Mouse (Mus musculus) thymus, postnatal 25 days (tissue): ENCODE measurements around the gene E130114P18Rik.

Source experiments
- DNase-seq: peaks from one replicate; pipeline ENCODE4 v3.0.0; 2022

Gene E130114P18Rik

DNA sequence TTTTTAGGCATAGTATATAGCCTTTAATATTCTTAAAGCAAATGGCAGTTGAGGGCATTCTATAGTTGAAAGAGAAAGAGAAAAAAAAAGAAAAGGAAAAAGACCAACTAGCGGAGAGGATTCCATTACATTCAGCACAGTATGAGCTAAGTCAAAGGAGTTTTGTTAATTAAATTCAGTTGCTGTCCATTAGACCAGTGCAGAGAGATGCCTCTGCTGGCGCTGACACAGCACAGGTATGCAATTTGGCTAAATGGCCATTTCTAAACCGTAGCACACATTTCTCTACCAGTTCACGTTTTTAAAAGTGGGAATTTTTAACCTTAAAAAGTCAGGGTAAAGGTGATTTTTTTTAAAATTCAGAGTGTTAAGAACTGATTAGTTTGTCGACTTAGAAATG, 26.8 kb upstream of the E130114P18Rik start:
- no peak for DNase-seq

DNA sequence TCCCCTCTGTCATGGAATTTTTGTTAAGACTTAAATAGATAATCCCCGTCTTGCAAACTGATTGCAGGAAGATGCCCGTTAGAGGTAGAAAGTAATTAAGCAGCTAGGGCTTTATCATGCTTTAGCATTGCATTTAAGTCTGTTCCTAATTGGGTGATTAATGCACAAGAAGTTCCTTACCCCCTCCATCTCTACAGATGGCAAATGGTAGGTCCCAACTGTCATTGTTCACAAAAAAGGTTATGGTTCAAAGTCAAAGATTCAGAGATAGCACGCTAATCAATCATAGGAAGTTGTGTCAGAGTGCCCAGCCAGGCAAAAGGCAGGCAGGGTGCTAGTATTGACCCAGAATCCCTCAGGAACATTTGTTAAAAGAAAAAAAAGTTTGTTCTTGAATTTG, 25.9 kb upstream of the E130114P18Rik start:
- no peak for DNase-seq

DNA sequence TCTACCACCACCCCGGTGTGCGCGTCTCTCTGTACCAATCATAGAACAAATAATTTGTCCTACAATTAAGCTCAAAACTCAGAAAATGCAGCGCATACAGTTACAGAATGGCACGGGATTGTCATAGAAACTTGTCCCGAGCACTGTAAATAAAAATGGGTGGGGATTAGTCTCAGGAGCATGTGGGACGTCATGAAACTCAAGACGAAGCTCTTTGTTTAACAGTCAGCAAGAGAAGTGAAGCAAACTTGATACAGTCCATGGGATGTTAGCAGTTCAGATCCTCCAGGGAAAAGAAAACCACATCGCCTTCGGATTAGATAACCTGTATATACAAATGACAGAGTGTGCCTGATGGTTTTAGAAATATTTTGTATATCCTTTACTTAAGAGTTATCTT, 18.6 kb upstream of the E130114P18Rik start:
- DNase-seq = no peak

DNA sequence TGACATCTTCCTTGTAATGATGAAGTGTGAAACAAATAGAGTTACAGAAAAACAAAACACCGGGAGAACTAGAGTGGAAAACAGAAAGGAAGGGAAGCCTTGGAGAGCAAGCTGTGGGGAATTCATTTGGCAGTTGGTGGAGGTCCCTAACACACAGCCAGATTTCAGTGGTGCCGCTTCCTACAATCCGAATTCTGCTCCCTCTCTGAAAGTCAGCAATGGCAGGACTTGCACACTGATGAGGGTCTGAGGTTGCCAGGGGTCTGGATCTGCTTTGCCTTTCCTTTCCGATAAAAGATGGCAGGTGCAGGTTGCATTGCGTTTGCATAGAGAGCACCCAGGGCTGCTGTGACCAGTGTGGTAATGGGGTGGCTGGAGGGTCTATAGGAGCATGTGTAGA, 18.1 kb upstream of the E130114P18Rik start:
- no peak for DNase-seq

DNA sequence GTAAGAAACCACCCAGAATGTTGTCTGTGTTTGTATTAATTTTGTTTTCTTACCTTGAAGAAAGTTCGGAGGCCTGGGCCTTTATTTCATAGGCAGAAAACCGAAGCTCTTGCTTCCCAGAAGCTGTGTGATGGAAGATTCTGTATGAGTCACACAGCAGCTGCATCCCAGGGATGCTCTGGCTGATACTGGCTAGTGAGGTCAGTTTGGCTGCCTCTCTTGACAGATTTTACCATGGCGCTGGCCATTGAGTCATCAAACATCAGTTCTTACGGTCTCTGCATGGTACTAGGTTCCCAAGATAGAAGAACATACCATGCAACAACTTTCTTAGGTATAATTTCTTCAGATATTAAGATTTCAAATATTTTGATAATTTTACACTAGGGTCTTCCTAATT, 17.0 kb upstream of the E130114P18Rik start:
- no peak for DNase-seq

DNA sequence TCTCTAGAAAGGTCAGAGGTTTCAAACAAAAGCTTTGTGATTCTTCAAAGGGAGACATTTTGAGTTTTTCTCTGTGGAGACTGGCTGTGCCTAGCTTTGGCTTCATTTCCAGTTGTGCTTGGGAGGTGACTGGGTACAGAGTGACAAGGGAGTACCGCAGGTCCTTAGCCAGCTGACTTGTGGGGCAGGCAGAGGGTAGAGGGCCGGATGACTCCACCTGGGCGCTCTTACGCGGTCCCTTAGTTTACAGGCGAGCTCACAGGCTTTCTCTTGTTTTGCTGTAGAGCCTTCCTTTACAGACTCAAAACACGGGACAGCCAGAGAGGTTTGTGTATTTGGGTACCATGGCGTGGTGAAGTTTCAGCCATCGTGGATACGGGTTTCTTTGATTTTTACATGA, 16.1 kb upstream of the E130114P18Rik start:
- DNase-seq = no peak

DNA sequence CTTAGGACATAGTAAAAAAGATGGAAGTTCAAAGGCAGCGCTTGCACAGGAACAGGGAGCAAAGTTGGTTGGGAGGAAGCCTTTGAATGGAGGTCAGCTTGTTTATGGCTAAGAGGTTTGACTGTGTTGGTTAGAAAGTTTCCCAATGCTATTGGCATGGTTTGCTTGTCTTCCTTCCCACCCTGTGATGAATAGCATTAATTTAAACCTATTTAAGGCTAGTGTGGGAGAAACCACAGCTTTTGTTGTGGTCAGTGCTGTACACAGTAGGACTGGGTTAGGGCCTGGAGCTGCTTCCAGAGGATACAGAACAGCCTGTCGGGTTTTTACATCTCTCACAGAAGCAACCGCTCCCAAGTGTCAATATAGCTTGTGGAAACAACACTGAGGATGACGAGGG, 10.7 kb upstream of the E130114P18Rik start:
- no peak for DNase-seq

DNA sequence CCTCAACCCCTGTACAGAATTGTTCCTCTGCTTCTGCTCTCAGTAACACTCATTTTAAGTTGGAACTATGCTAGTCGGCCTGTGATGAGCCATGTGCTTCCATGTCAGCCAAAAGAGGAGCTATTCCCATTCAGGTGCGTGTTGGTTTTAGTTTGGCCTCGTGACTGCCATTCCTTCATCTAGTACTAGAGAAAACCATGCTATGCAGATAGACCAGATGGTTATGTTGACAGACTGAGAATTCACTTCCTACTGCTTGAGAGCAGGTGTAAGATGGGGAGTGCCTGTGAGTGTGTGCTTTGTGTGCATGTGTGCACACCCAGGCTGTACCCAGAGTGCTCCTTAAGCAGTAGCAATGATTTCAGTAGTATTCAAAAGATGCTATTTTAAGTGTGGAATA, 9.6 kb upstream of the E130114P18Rik start:
- no peak for DNase-seq

DNA sequence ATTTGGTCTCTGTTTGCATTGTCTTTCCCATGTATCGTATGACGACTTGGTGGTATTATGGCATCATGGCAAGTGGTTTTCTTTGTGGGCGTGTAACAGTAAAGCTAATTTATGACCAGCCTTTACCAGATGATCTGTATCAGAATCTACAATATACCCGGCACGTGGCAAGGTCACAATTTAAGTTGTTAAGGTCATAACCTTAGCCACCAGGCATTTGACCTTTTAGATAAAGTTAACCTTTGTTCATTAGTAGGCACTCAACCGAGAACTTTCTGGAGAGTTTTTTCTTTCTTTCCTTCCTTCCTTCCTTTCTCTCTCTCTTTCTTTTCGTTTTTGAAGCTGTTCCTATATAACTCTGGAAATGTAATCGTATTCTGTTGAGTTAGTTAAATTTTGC, 8.7 kb upstream of the E130114P18Rik start:
- no peak for DNase-seq

DNA sequence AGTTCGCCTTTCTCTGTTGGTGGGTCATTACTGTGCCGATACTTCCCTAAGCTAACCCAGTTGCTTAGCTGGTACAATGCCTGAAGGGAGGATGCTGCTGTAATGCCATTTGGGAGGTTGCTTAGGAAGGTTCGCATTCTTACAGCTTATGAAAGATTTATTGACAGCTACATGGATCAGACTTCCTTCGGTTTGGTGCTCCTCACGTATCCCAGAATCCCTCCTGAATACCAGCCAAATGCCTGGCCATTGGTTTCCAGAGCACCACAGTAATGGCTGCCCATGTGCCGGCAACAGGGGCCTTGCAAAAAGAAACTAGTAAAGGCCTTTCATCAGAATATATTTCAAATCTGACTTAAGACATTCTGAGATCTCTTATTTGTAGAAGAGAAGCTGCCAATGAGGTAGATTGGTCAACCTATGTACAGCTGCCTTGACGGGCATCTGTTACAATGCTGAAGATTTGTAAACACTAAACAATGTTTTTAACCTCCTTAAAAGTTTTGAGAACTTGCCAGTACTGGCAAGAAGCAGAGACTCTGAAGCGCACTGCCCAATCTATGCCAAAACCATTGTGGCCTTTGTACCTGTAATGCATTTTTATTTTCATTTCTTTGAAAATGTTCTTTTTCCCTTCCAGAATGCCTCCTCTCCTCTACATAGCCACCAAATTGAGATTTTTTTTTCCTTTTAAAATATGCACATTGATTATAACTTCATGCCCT, 7.8 kb upstream of the E130114P18Rik start:
- no peak for DNase-seq

DNA sequence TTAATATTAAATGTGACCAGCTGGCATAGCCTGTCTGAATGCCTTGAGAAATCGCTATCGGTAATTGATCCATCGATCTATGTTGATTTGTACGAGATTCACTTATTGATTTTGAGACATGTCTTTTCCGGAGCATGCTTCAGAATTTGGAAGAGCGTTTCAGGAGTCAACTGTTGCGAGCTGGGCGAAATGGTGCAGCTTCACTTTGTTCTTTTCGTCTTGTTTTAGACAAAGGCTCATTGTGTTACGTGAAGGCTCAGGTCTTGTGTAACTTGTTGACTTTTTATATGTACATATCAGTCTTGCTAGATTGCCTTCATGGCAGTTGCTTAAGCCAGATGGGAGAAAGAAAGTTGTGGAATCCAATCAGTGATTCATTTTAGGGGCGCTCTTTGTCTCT, 6.4 kb upstream of the E130114P18Rik start:
- no peak for DNase-seq

DNA sequence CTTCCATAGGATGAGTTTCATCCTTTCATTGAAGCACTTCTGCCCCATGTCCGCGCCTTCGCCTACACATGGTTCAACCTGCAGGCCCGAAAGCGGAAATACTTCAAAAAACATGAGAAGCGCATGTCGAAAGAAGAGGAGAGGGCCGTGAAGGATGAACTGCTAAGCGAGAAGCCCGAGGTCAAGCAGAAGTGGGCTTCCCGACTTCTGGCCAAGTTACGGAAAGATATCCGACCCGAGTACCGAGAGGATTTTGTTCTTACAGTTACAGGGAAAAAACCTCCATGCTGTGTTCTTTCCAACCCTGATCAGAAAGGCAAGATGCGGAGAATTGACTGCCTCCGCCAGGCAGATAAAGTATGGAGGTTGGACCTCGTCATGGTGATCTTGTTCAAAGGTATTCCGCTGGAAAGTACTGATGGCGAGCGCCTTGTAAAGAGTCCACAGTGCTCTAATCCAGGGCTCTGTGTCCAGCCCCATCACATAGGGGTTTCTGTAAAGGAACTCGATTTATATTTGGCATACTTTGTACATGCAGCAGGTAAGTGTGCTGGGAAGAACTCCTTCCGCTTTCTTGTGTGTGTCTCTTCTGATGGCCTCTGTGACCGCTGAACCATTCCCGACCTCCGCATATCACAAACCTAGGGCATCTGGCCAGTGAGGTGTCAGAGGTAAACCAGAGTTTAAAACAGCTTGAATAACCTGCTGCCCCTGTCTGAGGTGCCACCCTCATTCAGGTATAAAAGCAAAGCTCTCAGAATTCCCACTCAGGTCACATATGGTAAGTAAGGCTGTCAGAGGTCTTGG, 5.4 kb upstream of the E130114P18Rik start:
- DNase-seq = no peak

DNA sequence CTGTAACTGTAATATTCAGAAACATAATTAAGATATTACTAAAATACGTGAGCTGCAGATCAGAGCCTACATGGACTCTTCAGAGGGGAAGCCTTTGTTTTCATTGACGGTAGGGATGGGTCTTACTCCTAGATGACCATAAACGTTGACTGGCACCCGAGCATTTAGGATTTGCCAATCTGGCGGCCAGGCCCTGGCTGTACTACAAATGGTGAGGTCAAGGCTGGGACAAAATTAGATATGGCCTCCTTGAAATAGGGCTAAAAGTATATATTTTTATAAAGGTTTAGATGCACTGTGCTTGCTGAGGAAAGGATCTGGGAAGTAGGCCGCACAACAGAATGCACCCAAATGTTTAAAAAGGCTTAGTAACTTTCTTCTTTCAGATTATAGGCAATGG, 4.6 kb upstream of the E130114P18Rik start:
- no peak for DNase-seq

DNA sequence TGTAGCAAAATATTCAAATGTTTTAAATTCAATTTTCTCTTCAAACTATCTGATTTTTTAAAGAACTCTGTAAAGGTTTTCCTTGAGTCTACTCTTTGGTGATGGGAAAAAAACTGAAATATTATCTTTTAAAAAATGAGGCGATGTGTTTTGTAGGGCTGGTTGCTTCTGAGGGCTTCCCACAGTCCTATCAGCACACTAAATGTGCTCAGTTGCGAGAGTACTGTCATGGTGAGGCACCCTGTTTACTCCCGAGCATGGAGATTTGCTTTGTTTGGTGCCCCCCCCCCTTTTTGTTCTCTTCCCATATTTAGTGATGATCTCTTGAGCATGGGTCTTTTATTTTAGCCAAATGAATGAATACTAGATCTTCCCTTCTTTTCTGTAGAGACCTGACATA, 4.2 kb upstream of the E130114P18Rik start:
- DNase-seq = no peak

DNA sequence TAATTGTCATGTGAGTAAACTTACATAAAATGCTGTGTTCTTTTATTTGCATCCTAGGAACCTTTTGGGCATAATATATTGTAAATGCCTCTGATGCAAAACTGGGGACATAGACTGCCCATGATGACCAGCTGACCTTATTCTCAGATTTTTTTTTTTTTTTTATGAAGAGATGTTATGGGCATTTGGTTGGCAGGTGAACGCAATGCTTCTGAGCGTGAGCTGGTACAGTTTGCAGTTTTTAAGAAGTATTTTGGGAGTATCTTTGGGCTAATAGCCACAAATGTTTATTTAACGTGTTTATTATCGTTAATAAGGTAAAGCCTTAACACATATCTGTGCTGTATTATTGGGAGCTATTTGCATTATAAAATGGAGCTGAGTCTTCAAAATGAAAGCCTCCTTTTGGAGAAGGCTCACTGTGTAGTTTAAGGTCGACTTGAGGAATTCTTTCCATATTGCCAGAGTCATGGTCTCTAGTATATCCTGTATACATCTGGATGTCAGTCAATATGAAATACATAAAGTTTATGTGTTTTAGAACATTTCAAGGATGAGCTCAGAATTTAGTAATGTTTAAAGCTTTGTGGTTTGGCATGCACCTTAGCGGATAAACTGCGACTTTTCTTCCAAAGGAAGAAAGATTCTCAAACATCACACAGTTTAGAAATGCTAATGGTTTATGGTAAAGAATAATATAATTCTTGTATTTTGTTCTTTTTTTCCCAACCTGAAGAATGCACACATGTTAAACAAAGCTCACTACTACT, 3.0 kb upstream of the E130114P18Rik start:
- no peak for DNase-seq

DNA sequence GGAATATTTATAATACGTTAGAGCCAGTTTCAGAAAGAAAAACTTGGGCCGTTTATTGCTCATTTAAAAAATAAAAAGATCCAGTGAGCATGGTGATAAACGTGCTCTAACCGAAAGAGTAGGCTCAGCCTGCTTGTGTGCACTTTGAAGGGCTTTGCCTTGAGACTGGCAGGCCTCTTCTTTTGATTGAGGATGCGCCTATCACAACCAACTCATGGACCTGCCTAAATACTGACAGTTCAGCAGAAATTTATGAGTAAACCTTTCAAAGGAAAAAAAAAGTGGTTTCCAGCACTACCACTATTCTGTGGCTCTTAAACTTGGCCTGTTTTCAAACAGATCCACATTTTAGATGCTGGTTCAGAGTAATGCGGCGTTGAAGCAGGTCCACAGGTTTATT, 2.1 kb upstream of the E130114P18Rik start:
- no peak for DNase-seq

DNA sequence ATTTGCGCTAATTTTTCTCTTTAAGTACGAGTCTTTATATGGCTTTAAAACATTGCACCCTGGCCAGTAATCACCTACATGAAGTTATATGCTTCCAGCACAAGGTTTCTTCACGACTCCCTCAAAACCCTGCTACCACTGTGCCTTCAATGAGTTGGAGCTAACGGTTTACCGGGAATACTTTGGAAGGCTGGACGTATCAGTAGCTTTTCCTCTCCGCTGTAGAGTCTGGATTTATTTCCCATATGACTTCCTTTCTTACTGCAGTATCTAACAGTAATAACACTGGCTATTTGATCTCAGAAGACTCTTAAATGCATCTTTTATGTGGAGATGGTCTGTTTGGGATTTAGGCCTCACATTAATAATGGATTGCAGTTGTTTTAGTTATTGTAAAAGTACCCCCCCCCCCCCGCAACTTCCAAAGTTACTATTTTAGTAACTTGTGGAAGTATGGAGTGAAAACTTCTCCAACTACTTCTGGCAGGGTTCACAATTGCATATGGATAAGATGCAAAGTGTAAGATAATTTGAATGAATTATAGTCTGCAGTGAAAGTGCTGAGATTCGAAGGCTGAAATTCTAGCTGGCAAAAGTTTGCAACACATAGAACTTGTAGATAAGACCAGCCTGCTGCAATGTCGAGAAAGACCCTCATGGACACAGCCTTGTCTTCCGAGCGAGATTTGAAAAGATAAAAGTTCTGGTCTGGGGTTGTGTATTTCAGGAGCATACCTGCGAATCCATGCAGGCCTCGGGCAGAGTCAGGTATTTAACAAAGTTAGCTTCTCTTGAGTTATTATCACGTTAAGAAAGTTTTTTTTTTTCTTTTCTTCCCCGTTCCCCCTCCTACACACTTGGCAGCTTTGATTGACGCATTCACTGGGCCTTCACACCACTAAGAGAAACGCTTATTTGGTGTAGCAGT, 1.4 kb upstream of the E130114P18Rik start:
- DNase-seq = no peak

DNA sequence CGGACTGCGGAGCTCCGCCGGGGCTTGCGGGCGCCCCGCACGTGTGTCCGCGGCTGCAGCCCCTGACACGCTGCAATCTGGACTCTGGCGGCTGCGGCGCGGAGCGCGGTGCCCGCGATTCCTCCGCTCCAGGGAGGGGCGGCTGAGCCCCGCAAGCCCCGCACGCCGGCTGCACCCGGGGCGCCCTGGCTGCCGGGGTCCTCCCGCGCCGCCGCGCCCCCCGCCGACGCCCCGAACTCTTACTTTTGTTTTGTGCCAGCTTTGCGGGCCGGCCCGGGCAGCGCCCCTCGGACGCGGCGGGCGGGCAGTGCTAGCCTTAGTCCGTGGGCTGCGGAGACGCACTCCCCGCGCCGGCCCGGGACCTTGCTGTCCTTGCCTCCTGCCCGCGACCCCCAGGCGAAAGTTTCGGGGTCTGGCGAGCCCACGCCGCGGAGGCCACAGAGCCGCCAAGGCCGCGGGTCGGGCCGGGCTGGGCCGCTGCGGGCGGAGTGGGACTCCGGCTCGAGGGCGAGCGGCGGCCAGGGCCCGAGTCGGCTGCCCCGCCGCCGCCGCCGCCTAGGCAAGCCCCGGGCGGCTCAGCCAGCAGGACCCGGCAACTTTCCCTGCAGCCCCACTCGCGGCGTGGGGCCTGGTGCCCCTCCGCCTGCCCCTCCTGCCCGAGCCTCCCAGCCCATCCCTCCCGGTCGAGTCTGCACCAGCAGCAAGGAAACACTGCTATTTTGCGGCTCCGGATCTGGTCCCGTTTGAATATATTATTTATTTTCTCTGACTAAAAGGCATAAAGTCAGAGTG, 529 bp upstream of the E130114P18Rik start:
- DNase-seq = no peak

DNA sequence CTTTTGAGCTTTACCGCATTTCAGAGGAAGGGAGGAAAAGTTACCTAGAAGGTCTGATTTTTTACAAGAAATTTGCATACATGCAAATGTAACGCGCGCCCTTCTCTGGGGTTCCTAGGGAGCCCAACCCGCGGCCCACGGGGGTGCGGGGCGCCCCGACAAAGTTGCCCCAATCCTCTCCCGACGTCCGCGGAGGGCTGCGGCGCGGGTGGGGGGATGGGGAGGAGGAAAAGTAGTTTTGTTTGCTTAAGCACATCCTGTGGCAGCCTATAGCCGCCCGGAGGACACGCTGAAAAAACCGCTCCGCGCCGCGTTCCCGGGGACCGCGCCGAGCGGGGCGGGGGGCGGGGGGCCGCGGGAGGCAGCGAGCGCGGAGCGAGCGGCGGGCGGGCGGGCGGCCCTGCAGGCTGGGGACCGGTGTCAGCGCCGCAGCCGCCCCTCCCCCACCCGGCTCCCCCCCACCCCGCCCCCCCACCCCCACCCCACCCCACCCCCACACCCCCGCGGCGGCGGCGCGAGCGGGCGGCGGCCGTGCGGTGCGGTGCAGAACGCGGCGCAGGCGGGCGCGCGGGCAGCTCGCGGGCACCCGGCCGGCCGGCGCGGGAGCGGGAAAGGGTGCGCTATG, 685 bp downstream of the E130114P18Rik start:
- peak; percentile 46 for DNase-seq

DNA sequence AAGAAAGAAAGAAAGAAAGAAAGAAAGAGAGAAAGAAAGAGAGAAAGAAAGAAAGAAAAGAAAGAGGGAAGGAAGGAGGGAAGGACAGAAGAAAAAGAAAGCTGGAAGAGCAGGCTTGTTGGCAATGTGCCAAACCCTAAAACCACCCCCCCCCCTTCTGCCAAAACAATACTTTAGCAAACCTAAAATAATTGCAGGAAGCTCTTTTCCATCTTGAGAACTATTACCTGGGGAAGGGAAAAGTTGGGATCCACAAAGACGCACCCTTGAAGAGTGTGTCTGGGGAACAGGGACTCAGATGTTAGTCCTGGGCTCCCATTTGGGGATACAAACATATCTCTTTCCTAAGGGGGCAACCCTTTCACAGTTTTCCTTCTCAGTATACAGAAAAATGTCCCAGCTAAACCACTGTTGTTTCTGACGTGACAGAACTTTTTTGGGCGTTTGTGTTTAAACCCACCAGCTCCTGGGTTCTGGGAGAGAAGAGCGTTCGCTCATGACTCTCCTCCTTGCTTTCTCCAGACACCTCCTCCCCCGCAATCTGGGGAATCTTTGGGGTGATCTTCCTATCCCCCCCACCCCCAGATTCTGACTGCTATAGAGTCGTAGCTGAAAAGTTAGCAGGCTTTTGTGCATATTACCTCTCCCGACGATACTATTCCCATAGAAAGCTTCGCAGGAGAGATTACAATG, 1.3 kb downstream of the E130114P18Rik start:
- no peak for DNase-seq
